Mouse (Mus musculus): ENCODE data around the gene Serpinb6a.
A peak's percentile ranks its signal among the peaks of the same experiment; 100 is the strongest.

DNA sequence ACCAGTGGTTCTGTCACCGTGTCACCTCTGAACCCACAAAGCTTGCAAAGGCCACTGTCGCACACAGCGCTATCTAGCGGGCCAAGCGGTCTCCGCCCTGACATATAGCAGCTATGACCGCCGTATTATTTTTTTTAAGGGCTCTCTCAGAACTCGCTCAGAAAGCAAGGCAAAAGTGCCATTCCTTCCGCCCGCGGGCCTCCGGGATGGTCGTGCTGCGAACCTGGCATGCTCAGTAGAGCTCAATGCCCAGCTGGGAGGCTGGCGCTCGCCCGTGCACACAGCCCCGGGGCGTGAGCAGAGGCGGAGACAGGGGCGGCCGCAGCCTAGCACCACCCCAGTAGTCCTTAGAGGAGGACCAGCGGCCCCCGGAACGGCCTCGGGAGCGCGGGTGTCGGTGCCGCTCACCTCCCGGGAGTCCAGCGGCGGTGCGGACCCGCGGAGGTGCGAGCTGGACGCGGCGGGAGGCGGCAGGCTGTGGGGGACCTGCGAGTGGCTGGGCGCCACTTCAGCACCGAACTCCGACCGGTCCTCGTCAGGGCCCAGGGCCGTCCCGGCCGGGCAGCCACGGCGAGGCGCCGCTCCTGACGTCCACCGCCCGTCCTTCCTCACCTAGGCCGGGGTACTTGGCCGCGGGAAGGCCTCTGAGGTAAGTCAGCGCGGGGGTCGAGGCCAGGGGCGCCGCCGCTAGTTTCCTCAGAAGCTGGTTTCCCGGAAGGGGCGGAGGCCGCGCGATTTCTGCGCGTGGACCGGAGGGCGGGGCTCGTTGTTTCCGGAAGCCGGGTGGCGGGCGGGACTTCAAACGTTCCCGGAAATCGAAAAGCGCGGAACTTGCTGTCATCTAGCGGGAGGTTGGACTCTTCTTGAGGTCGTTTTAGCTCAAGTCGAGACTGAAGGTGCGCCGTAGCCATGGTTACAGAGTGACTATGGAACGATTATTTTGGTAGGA is at the start of gene Serpinb6a, which contains the start of gene Ripk1:
- TF ChIP-seq CTCF (IDR thresholded peaks at IDR 0.05; ENCODE audit: control insufficient read depth, insufficient read depth, insufficient read length), result no peak
- no peak for TF ChIP-seq FOSL1 (IDR thresholded peaks at IDR 0.05; ENCODE audit: insufficient read depth, low read length, poor library complexity, severe bottlenecking)
- no peak for TF ChIP-seq USF1 (IDR thresholded peaks at IDR 0.05; ENCODE audit: low read depth)
- TF ChIP-seq MYOD1 (IDR thresholded peaks at IDR 0.05; ENCODE audit: control insufficient read depth, insufficient read length, low read depth), result no peak
- peak; percentile 75 for TF ChIP-seq MAX (IDR thresholded peaks at IDR 0.05)
- TF ChIP-seq MYOG (IDR thresholded peaks at IDR 0.05; ENCODE audit: control insufficient read depth, extremely low read depth, insufficient read length), result no peak
- TF ChIP-seq CEBPB (IDR thresholded peaks at IDR 0.05; ENCODE audit: low read depth), result no peak
